Mouse (Mus musculus): ENCODE data around the gene Olfr433.
"Not testable (repeated sequence)": the region's sequence is repeated elsewhere in the genome, so short reads cannot be mapped to it uniquely, and the experiment has no call there.

Olfr433 gene

DNA sequence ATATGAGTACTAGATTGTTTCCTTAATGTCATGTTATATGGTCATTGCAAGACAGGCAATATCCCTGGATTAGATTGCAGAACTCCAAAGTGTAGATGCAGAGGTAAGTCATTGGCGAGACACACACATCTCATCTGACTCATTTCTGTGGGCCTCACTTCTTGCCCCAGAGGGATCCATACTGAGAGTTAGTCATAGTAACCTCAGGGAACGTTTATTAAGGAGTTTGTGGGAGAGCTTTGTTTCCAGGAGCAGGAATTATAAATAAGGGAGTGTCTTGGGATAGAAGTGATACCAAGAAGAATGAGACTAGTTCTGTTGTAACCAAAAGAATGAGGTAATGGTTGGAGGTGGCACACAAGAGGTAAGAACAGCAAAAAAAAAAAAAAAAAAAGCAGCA lies 8.4 kb downstream of the Olfr433 start, which contains the start of gene Olfr432:
Gene Olfr432 (plus strand): TSS at position 313 of the 400 bp plus-strand sequence.
- Histone ChIP-seq H3K27me3 (ENCODE audit: insufficient read depth, low read length) (no peaks in the 10 kb centered on the region), H3K36me3 (ENCODE audit: insufficient read depth, low read length) (no peaks in the 10 kb centered on the region), H3K4me1 (replicated peaks; ENCODE audit: low read depth, low read length) (no peaks in the 10 kb centered on the region), H3K4me3 (replicated peaks; ENCODE audit: low read length) (no peak within 1 kb of the TSS), H3K9me3 (ENCODE audit: low read length) (no peaks in the 10 kb centered on the region)
- TF ChIP-seq CTCF (conservative IDR thresholded peaks at IDR 0.05; ENCODE audit: low read length) (no peak), POU5F1 (IDR thresholded peaks at IDR 0.05; ENCODE audit: borderline replicate concordance, low read length) (no peak), NANOG (IDR thresholded peaks at IDR 0.05; ENCODE audit: borderline replicate concordance, low read length) (no peak)

DNA sequence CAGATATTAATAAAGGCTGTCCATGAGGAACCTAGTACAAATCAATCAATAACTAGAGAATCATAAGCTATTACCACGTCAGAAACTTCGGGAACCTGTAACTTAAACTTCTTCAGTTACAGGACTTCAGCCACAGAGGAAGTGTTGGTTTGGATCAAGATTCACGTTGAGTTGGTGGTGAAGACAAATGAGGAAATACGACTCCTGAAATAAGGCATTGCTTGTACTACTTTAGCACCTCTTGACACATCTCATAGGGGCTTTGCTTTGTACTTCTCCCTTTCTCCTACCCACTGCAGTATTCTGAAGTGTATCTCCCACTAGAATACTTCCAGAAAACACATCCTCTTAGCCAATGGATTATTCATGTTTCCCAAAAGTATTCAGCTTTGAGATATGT lies 8.9 kb downstream of the Olfr433 start:
- H3K4me1 ChIP-seq (replicated peaks; ENCODE audit: low read depth, low read length); H3K4me3 ChIP-seq (replicated peaks; ENCODE audit: low read length); H3K27me3 ChIP-seq (ENCODE audit: insufficient read depth, low read length); H3K9me3 ChIP-seq (ENCODE audit: low read length); H3K36me3 ChIP-seq (ENCODE audit: insufficient read depth, low read length): not testable (repeated sequence)

DNA sequence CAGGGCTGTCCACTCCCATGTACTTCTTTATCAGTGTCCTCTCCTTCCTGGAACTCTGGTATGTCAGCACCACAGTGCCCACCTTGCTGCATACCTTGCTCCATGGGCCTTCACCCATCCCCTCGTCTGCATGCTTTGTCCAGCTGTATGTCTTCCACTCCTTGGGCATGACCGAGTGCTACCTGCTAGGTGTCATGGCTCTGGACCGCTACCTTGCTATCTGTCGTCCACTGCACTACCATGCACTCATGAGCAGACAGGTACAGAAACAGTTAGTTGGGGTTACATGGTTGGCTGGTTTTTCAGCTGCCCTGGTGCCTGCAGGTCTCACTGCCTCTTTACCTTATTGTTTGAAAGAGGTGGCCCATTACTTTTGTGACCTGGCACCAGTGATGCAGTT lies 10.0 kb downstream of the Olfr433 start:
- no peaks in the 10 kb centered on the region for H3K36me3 ChIP-seq (ENCODE audit: insufficient read depth, low read length)
- no peaks in the 10 kb centered on the region for H3K9me3 ChIP-seq (ENCODE audit: low read length)
- no peaks in the 10 kb centered on the region for H3K27me3 ChIP-seq (ENCODE audit: insufficient read depth, low read length)
- no peaks in the 10 kb centered on the region for H3K4me1 ChIP-seq (replicated peaks; ENCODE audit: low read depth, low read length)
- no peak overlapping the region for H3K4me3 ChIP-seq (replicated peaks; ENCODE audit: low read length)
- TF ChIP-seq CTCF (conservative IDR thresholded peaks at IDR 0.05; ENCODE audit: low read length) (no peak), POU5F1 (IDR thresholded peaks at IDR 0.05; ENCODE audit: borderline replicate concordance, low read length) (no peak), NANOG (IDR thresholded peaks at IDR 0.05; ENCODE audit: borderline replicate concordance, low read length) (no peak)

DNA sequence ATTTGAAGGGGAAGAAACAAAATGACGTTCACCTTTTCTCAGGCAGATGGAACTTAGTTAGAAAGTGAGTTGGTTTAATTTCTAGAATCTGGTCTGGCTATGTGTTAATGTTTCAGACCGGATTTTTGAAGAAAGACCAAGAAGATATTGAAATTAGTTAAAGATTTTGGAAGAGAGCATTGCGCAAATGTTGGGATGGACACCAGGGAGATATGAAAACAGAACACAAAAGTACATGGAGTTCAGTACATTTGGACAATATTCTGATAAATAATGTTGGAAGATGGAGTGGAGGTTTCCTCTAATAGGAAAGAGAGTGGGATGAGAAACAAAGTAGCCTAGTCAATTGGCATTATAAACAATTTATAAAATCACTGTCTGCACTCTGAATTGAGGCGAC lies 11.0 kb downstream of the Olfr433 start:
- TF ChIP-seq NANOG (IDR thresholded peaks at IDR 0.05; ENCODE audit: borderline replicate concordance, low read length) (no peak), POU5F1 (IDR thresholded peaks at IDR 0.05; ENCODE audit: borderline replicate concordance, low read length) (no peak), CTCF (conservative IDR thresholded peaks at IDR 0.05; ENCODE audit: low read length) (no peak)
- Histone ChIP-seq H3K36me3 (ENCODE audit: insufficient read depth, low read length) (no peaks in the 10 kb centered on the region), H3K9me3 (ENCODE audit: low read length) (no peaks in the 10 kb centered on the region), H3K4me1 (replicated peaks; ENCODE audit: low read depth, low read length) (no peaks in the 10 kb centered on the region), H3K27me3 (ENCODE audit: insufficient read depth, low read length) (no peaks in the 10 kb centered on the region), H3K4me3 (replicated peaks; ENCODE audit: low read length) (no peak overlapping the region)

DNA sequence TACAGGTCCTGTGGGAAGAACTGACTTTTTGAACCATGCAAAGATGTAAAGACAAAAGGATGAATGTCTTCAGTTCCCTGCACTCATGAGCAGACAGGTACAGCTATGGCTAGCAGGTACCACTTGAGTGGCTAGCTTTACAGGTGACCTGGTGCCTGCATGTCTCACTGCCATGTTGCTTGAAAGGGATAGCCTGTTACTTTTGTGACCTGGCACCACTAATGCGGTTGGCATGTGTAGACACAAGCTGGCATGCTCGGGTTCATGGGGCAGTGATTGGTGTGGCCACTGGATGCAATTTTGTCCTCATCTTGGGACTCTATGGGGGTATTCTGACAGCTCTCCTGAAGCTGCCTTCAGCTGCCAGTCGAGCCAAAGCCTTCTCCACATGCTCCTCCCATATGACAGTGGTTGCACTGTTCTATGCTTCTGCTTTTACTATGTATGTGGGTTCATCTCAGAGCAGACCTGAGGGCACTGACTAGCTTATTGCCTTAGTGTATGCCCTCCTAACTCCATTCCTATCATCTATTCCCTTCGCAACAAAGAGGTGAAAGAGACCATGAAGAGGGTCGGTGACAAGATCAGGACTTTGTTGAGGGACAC lies 11.5 kb downstream of the Olfr433 start:
- Histone ChIP-seq H3K36me3 (ENCODE audit: insufficient read depth, low read length) (no peaks in the 10 kb centered on the region), H3K27me3 (ENCODE audit: insufficient read depth, low read length) (no peaks in the 10 kb centered on the region), H3K4me3 (replicated peaks; ENCODE audit: low read length) (no peak overlapping the region), H3K4me1 (replicated peaks; ENCODE audit: low read depth, low read length) (no peaks in the 10 kb centered on the region), H3K9me3 (ENCODE audit: low read length) (no peaks in the 10 kb centered on the region)
- TF ChIP-seq POU5F1 (IDR thresholded peaks at IDR 0.05; ENCODE audit: borderline replicate concordance, low read length) (no peak), NANOG (IDR thresholded peaks at IDR 0.05; ENCODE audit: borderline replicate concordance, low read length) (no peak), CTCF (conservative IDR thresholded peaks at IDR 0.05; ENCODE audit: low read length) (no peak)

DNA sequence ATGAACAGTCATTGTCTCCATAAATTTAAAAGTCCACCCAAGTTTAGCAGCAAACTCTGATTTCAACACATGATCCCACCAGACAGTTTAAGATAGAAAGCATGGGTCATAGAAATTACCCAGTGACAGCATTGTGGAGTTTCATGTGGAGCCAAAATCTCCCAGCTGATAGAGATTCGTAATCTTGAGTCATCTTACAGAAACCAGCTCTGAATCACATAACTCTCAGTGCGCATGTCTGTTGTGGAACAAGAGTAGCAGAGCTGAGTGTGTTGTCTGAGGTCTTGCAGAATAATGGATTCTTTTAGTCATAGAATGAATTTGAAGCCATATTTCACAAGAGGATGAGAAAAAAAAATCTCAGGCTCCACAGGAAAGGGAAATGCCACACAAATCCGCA lies 12.5 kb downstream of the Olfr433 start:
- Histone ChIP-seq H3K9me3 (ENCODE audit: low read length) (no peaks in the 10 kb centered on the region), H3K27me3 (ENCODE audit: insufficient read depth, low read length) (no peaks in the 10 kb centered on the region), H3K4me3 (replicated peaks; ENCODE audit: low read length) (no peak overlapping the region), H3K4me1 (replicated peaks; ENCODE audit: low read depth, low read length) (no peaks in the 10 kb centered on the region), H3K36me3 (ENCODE audit: insufficient read depth, low read length) (no peaks in the 10 kb centered on the region)
- no peak for TF ChIP-seq NANOG (IDR thresholded peaks at IDR 0.05; ENCODE audit: borderline replicate concordance, low read length)
- TF ChIP-seq CTCF (conservative IDR thresholded peaks at IDR 0.05; ENCODE audit: low read length), result no peak
- no peak for TF ChIP-seq POU5F1 (IDR thresholded peaks at IDR 0.05; ENCODE audit: borderline replicate concordance, low read length)

DNA sequence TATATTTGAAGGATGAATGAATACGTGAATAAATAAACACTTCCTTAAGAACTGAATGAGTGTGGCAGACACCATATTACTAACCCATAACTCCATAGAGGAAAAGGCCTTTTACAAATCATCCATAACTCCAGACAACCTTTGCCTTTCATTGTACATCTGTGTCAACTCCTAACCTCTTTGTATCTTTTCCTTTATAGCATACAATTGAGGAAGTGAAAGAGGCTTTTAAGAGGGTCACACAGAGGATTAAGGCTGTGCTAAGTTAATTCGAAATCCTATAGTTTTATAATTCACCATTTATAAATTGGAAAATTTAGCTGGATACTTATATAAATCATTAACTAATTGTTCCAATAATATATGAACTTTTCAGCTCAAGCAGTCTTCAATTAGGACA lies 14.7 kb downstream of the Olfr433 start:
- TF ChIP-seq CTCF (conservative IDR thresholded peaks at IDR 0.05; ENCODE audit: low read length), result no peak
- TF ChIP-seq NANOG (IDR thresholded peaks at IDR 0.05; ENCODE audit: borderline replicate concordance, low read length), result no peak
- TF ChIP-seq POU5F1 (IDR thresholded peaks at IDR 0.05; ENCODE audit: borderline replicate concordance, low read length), result no peak
- Histone ChIP-seq H3K27me3 (ENCODE audit: insufficient read depth, low read length) (no peaks in the 10 kb centered on the region), H3K4me1 (replicated peaks; ENCODE audit: low read depth, low read length) (no peaks in the 10 kb centered on the region), H3K4me3 (replicated peaks; ENCODE audit: low read length) (no peak overlapping the region), H3K9me3 (ENCODE audit: low read length) (no peaks in the 10 kb centered on the region), H3K36me3 (ENCODE audit: insufficient read depth, low read length) (no peaks in the 10 kb centered on the region)

DNA sequence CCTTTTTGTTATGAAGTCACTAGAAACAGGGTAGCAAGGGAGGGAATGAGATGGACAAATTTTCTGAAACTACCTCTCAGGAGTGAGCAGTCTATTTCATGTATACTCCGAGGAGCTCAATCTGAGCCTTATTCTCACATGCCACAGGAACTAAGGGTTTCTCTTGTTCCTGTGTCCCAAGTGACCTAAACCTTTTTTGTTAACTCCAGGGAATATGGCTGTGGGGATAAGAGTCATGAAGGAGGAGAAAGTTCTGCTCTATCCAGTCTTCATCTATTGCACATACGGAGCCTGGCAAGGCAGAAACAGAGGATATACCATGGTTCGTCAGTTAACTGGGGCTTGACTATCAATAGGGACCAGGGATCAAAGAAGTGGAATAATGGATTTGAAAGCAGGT lies 25.8 kb downstream of the Olfr433 start, which contains the start of gene Olfr430:
Gene Olfr430 (plus strand): TSS at position 301 of the 400 bp plus-strand sequence.
- no peak for TF ChIP-seq NANOG (IDR thresholded peaks at IDR 0.05; ENCODE audit: borderline replicate concordance, low read length)
- TF ChIP-seq CTCF (conservative IDR thresholded peaks at IDR 0.05; ENCODE audit: low read length), result no peak
- no peak for TF ChIP-seq POU5F1 (IDR thresholded peaks at IDR 0.05; ENCODE audit: borderline replicate concordance, low read length)
- Histone ChIP-seq H3K4me3 (replicated peaks; ENCODE audit: low read length) (no peak within 1 kb of the TSS), H3K4me1 (replicated peaks; ENCODE audit: low read depth, low read length) (no peaks in the 10 kb centered on the region), H3K9me3 (ENCODE audit: low read length) (no peaks in the 10 kb centered on the region), H3K27me3 (ENCODE audit: insufficient read depth, low read length) (no peaks in the 10 kb centered on the region), H3K36me3 (ENCODE audit: insufficient read depth, low read length) (no peaks in the 10 kb centered on the region)

DNA sequence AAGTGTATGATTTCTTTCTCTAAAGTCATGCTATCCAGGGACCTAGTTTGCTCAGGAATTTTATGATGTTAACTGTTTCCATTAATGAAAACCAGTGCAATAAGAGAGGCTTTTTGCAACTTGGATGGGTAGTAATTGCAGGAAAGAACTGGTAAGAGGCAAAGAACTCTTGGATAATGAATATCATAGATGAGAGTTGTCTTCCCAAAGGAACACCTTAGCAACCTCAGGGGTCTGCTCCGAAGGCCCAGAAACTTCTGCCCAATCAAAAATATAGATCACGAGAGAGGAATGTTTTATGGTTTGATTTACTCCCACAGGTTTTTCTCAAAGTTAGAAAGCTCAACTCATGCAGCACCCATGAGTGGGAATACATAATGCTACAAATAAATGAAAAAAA lies 43.5 kb downstream of the Olfr433 start, which contains the start of gene Olfr429:
Gene Olfr429 (plus strand): TSS at position 301 of the 400 bp plus-strand sequence.
- H3K9me3 ChIP-seq (ENCODE audit: low read length), result peaks cover 2% of the 10 kb centered on the region; the same call in 1 of the 2 replicates
- TF ChIP-seq NANOG (IDR thresholded peaks at IDR 0.05; ENCODE audit: borderline replicate concordance, low read length) (no peak), CTCF (conservative IDR thresholded peaks at IDR 0.05; ENCODE audit: low read length) (no peak), POU5F1 (IDR thresholded peaks at IDR 0.05; ENCODE audit: borderline replicate concordance, low read length) (no peak)

More for the DNA sequence above, 43.5 kb downstream of the Olfr433 start, which contains the start of gene Olfr429:
- no peaks in the 10 kb centered on the region for H3K27me3 ChIP-seq (ENCODE audit: insufficient read depth, low read length)
- H3K36me3 ChIP-seq (ENCODE audit: insufficient read depth, low read length), result no peaks in the 10 kb centered on the region
- no peak within 1 kb of the TSS for H3K4me3 ChIP-seq (replicated peaks; ENCODE audit: low read length)
- no peaks in the 10 kb centered on the region for H3K4me1 ChIP-seq (replicated peaks; ENCODE audit: low read depth, low read length)

Measured in E14TG2a.4 (cell line).